Mouse (Mus musculus) heart, postnatal 0 days (tissue): ENCODE results near the gene Col4a2. TPM values are rescaled to one million over a fixed set of nuclear protein-coding genes. Genes with fewer than 3 reads are reported as not detected.

Source experiments
- ATAC-seq: fragments of 200-750 bp; cut with Nextera tagmentation; 2 replicates; pipeline ENCODE4 v1.8.0; 2017; ENCODE audit warnings: low read depth, moderate number of reproducible peaks, moderate library complexity; ENCODE audit not compliant: insufficient read depth
- DNase-seq: peaks from one replicate; pipeline ENCODE4 v3.0.0-alpha.2; 2016; ENCODE audit warnings: low spot score
- H3K27ac ChIP-seq: fragments of 300-500 bp; sonication (generic); 2 replicates; pipeline ENCODE4 v1.5.1; 2014; ENCODE audit warnings: low read depth, mild to moderate bottlenecking
- H3K27me3 ChIP-seq: fragments of 300-500 bp; sonication (generic); 2 replicates; pipeline ENCODE4 v1.6.1; 2014; ENCODE audit warnings: low read length, mixed read lengths; ENCODE audit not compliant: control insufficient read depth, insufficient read depth
- H3K36me3 ChIP-seq: fragments of 300-500 bp; sonication (generic); replicated peaks from 2 replicates; pipeline ENCODE4 v1.6.1; 2014; ENCODE audit warnings: low read length, mixed read lengths; ENCODE audit not compliant: control insufficient read depth, insufficient read depth
- H3K4me1 ChIP-seq: fragments of 300-500 bp; sonication (generic); 2 replicates; pipeline ENCODE4 v1.6.1; 2014; ENCODE audit warnings: antibody characterized with exemption; ENCODE audit not compliant: control insufficient read depth, insufficient read depth
- H3K4me2 ChIP-seq: fragments of 300-500 bp; sonication (generic); 2 replicates; pipeline ENCODE4 v1.6.1; 2014; ENCODE audit warnings: low read depth, mild to moderate bottlenecking, low read length, moderate library complexity
- H3K4me3 ChIP-seq: fragments of 300-500 bp; sonication (generic); 2 replicates; pipeline ENCODE4 v1.5.1; 2014; ENCODE audit warnings: low read depth, low read length
- H3K9ac ChIP-seq: fragments of 300-500 bp; sonication (generic); replicated peaks from 2 replicates; pipeline ENCODE4 v1.6.1; 2014; ENCODE audit warnings: low read depth, low read length, mixed read lengths
- H3K9me3 ChIP-seq: fragments of 300-500 bp; sonication (generic); replicated peaks from 2 replicates; pipeline ENCODE4 v1.6.1; 2016; ENCODE audit warnings: low read length; ENCODE audit not compliant: control insufficient read depth
- CTCF ChIP-seq: IDR thresholded peaks from 2 replicates; pipeline ENCODE4 v1.5.1; 2016; ENCODE audit warnings: antibody characterized with exemption, control low read depth, low read depth
- EP300 ChIP-seq: IDR thresholded peaks from 2 replicates; pipeline ENCODE4 v1.6.1; 2016; ENCODE audit warnings: antibody characterized with exemption, low read depth
- WGBS: fragments of 180-500 bp; shearing (Covaris S2); extraction: QIAGEN DNeasy Blood & Tissue Kit; methylation state at CpG from one replicate; pipeline ENCODE4 v1.1.7; 2014; 5-methylcytosine and 5-hydroxymethylcytosine counted together
- polyA plus RNA-seq: library from polyadenylated mRNA; unstranded; fragments of >200 nt; fragmentation: Nextera tagmentation; extraction: Ambion mirVana; gene quantifications from 2 replicates; pipeline ENCODE4 v1.2.1, GENCODE M21; 2015
- total RNA-seq: library from RNA; depleted of rRNA; stranded (reverse); fragments of >200 nt; gene quantifications from 2 replicates; pipeline ENCODE4 v1.2.3, GENCODE M21; 2014; ENCODE audit warnings: low replicate concordance

Gene Col4a2
- total and polyA plus RNA-seq, 2 experiments from 2014 or later: 98.5 to 315 TPM

DNA sequence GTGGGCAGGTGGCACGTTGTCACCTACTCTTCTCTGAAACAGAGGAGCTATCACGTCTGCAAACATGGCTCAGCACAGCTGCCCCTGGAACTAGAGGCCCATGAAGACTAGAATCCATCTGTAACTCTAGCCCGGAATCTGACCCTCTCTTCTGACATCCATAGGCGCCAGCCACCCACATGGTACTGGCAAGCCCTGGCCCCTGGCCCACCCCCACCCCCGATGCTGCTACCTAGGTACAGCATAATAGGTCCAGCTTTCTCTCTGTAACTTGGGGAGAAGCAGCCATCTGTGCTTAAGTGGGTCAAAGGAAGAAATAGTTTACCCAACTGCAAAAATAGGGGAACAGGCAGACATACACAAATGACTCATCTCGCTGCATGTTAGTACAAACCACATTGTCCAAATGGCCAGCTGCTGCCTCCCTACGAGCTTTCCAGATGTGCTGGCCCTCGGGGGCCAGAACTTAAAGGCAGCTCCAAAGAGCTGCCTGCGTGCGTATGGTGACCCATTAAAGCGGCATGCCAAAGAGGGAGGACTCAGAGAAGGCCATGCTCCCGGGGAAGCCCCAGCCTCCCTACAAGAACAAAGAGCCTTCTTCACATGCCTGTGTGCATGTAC lies 99.0 kb downstream of the Col4a2 start:
- DNase-seq: no peak
- WGBS: 63% methylated on average over 12 of the region's 12 CpGs
- H3K4me1 ChIP-seq: no peaks in the 10 kb centered on the region
- H3K9ac ChIP-seq: no peak overlapping the region
- H3K27me3 ChIP-seq: no peaks in the 10 kb centered on the region
- ATAC-seq: peak; percentile 69
- peak overlapping the region; percentile 28 for H3K27ac ChIP-seq
- H3K9me3 ChIP-seq: no peaks in the 10 kb centered on the region
- TF ChIP-seq EP300 (peak; percentile 45; the same call in 1 of the 2 replicates), CTCF (no peak)
- H3K4me2 ChIP-seq: no peak overlapping the region
- no peak overlapping the region for H3K4me3 ChIP-seq
- H3K36me3 ChIP-seq: peaks cover 83% of the 10 kb centered on the region

DNA sequence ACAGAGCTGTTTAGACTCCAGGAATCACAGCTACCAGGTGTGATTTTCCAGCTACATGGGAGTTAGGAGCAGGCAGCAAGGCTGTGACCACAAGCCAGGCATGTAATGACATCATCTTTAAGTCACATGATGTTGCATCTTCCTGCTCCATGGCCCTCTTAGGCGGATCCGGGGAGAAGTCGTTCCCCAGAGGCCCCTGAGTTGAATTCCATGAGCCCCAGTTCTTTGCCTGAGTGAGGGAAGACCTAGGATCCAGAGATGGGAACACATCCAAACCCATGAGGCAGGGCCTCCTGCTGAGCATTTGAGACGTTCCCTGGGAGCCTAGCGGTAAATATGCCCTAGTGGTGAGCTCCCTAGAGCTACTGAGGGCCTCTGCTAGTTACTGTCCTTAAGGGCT lies 99.8 kb downstream of the Col4a2 start:
- ATAC-seq (peak; percentile 28; the same call in 1 of the 2 replicates), DNase-seq (no peak)
- H3K4me3 ChIP-seq: no peak overlapping the region
- no peaks in the 10 kb centered on the region for H3K9me3 ChIP-seq
- no peaks in the 10 kb centered on the region for H3K27me3 ChIP-seq
- 0 out of 2 replicates have a peak, but pooled peaks have one; percentile 4 for TF ChIP-seq CTCF
- no peak for TF ChIP-seq EP300
- no peak overlapping the region for H3K4me2 ChIP-seq
- H3K9ac ChIP-seq: no peak overlapping the region
- H3K36me3 ChIP-seq: peaks cover 80% of the 10 kb centered on the region
- H3K27ac ChIP-seq: peak overlapping the region; percentile 28
- 0 out of 2 replicates have a peak, but pooled peaks cover under 1% of the 10 kb centered on the region for H3K4me1 ChIP-seq
- WGBS: 37% methylated on average over 5 of the region's 5 CpGs

DNA sequence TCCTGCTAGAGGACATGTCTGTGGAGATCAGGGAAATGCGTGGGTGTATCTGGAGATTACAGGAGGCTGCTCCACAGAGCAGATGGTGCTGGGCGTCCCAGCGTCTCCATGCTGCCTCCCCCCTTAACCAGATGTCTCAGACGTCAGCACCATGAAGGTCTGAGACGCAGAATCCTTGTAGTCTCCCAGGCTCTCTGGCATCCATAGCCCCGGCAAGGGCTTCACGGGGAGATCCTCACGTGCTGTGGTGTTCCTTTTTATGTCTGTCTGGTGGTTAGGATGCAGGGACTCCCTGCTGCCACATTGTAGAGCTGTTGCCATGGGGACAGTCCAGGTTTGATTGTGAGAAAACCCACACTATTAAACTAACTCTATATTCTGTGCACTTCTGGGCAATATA lies 101.7 kb downstream of the Col4a2 start:
- Histone ChIP-seq H3K27me3 (no peaks in the 10 kb centered on the region), H3K9ac (no peak overlapping the region), H3K4me2 (no peak overlapping the region), H3K36me3 (peaks cover 68% of the 10 kb centered on the region), H3K27ac (no peak overlapping the region), H3K4me1 (peaks cover 9% of the 10 kb centered on the region; the same call in 1 of the 2 replicates), H3K9me3 (no peaks in the 10 kb centered on the region), H3K4me3 (no peak overlapping the region)
- no peak for DNase-seq
- ATAC-seq: no peak; the same call in 1 of the 2 replicates
- TF ChIP-seq CTCF (no peak), EP300 (no peak)
- WGBS: 59% methylated on average over 8 of the region's 8 CpGs

DNA sequence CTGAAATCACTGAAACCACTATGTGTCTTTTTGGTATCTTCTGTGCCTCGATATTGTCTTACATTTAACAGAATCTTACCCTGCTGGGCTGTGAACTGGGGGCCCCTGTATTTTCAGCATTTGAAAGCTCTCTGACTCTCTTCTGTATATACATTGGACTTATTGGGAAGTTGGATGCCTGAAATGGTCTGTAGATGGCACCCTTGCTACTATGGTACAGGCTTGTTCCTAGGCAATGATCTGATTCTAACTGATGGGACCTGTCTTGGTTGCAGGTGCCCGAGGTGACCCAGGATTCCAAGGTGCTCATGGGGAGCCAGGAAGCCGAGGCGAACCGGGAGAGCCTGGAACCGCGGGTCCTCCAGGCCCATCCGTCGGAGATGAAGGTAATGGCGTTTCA lies 102.5 kb downstream of the Col4a2 start:
- Histone ChIP-seq H3K9ac (no peak overlapping the region), H3K9me3 (no peaks in the 10 kb centered on the region), H3K4me3 (no peak overlapping the region), H3K4me1 (peaks cover 9% of the 10 kb centered on the region; the same call in 1 of the 2 replicates), H3K27ac (no peak overlapping the region), H3K36me3 (peaks cover 64% of the 10 kb centered on the region), H3K27me3 (no peaks in the 10 kb centered on the region), H3K4me2 (no peak overlapping the region)
- ATAC-seq: no peak
- TF ChIP-seq EP300: no peak
- no peak for TF ChIP-seq CTCF
- WGBS: 89% methylated on average over 10 of the region's 10 CpGs
- no peak for DNase-seq

DNA sequence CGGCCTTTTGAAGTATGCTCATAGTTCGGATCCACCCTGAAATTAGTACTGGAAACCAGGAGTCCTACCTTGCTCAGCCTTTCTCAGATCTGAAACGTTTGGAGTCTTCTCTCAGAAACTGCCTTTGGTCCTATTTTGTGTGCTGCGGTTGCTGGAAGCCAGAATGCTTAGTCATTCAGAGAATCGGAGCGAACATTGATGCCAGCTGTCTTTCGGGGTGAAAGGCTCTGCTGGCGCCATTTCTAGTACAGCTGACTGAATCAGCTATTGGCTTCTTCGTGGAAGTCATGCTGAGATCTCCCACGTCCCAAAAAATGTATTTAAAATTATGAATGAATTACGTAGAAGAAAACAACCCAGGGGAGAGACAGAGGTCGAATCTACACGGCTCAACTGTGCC lies 105.2 kb downstream of the Col4a2 start:
- ATAC-seq: no peak
- H3K9me3 ChIP-seq: no peaks in the 10 kb centered on the region
- no peaks in the 10 kb centered on the region for H3K27me3 ChIP-seq
- H3K4me3 ChIP-seq: no peak overlapping the region
- TF ChIP-seq EP300: no peak
- no peak for TF ChIP-seq CTCF
- H3K9ac ChIP-seq: no peak overlapping the region
- H3K4me2 ChIP-seq: no peak overlapping the region
- no peak overlapping the region for H3K27ac ChIP-seq
- 67% methylated on average over 13 of the region's 13 CpGs for WGBS
- DNase-seq: no peak
- peaks cover 77% of the 10 kb centered on the region for H3K36me3 ChIP-seq
- peaks cover 9% of the 10 kb centered on the region; the same call in 1 of the 2 replicates for H3K4me1 ChIP-seq

DNA sequence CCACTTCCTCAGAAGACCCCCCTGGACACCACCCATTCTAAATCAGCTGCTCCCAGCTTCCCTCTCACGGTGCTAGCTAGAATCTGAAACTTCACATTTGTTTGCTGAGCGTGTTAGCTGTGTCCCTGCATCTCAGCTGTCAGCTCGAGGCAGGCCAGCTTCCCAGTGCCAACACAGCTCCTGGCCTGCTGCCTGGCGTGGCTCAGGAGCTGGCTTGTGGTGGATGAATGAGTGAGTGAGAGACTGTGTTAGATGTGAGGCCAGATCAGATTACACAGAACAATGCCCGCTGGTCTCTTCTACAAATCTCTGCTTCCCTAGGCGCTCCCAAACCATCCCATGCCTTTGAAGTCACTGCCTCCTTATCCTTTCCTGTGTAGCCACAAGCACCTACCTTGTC lies 106.6 kb downstream of the Col4a2 start:
- Histone ChIP-seq H3K9me3 (no peaks in the 10 kb centered on the region), H3K27ac (peak overlapping the region; percentile 54), H3K27me3 (no peaks in the 10 kb centered on the region), H3K36me3 (peaks cover 78% of the 10 kb centered on the region), H3K4me1 (peaks cover 9% of the 10 kb centered on the region; the same call in 1 of the 2 replicates), H3K4me3 (no peak overlapping the region), H3K4me2 (no peak overlapping the region), H3K9ac (no peak overlapping the region)
- peak; percentile 67 for DNase-seq
- 23% methylated on average over 6 of the region's 6 CpGs for WGBS
- ATAC-seq: peak; percentile 73
- TF ChIP-seq CTCF: no peak
- TF ChIP-seq EP300: no peak
